Mouse (Mus musculus) limb, embryonic 14.5 days (tissue): ENCODE data around the gene Tecpr1. TPM values are rescaled to one million over a fixed set of nuclear protein-coding genes. Genes with fewer than 3 reads are reported as not detected.

ENCODE experiments used
- ATAC-seq: fragments of 200-750 bp; cut with Nextera tagmentation; 2 replicates; pipeline ENCODE4 v1.8.0; 2017; ENCODE audit warnings: low read depth, moderate number of reproducible peaks, moderate TSS enrichment; ENCODE audit not compliant: low FRiP score
- DNase-seq: peaks from one replicate; pipeline ENCODE4 v3.0.0-alpha.2; 2015; ENCODE audit warnings: low spot score
- H3K27ac ChIP-seq: fragments of 300-500 bp; sonication (generic); replicated peaks from 2 replicates; pipeline ENCODE4 v1.5.1; 2014; ENCODE audit warnings: low read depth, mild to moderate bottlenecking, low read length, moderate library complexity, mixed read lengths
- H3K27me3 ChIP-seq: fragments of 300-500 bp; sonication (generic); 2 replicates; pipeline ENCODE4 v1.6.1; 2014; ENCODE audit warnings: low read length, mixed read lengths; ENCODE audit not compliant: control insufficient read depth, insufficient read depth
- H3K36me3 ChIP-seq: fragments of 300-500 bp; sonication (generic); 2 replicates; pipeline ENCODE4 v1.6.1; 2014; ENCODE audit warnings: mild to moderate bottlenecking, low read length, moderate library complexity, mixed read lengths; ENCODE audit not compliant: control insufficient read depth, insufficient read depth
- H3K4me1 ChIP-seq: fragments of 300-500 bp; sonication (generic); 2 replicates; pipeline ENCODE4 v1.6.1; 2014; ENCODE audit warnings: antibody characterized with exemption, low read length, mixed read lengths; ENCODE audit not compliant: control insufficient read depth, insufficient read depth
- H3K4me2 ChIP-seq: fragments of 300-500 bp; sonication (generic); replicated peaks from 2 replicates; pipeline ENCODE4 v1.6.1; 2014; ENCODE audit warnings: low read depth, mild to moderate bottlenecking, low read length, moderate library complexity; ENCODE audit not compliant: severe bottlenecking
- H3K4me3 ChIP-seq: fragments of 300-500 bp; sonication (generic); replicated peaks from 2 replicates; pipeline ENCODE4 v1.5.1; 2014; ENCODE audit warnings: low read length
- H3K9ac ChIP-seq: fragments of 300-500 bp; sonication (generic); 2 replicates; pipeline ENCODE4 v1.6.1; 2014; ENCODE audit warnings: mild to moderate bottlenecking, low read depth, low read length, moderate library complexity; ENCODE audit not compliant: severe bottlenecking
- H3K9me3 ChIP-seq: fragments of 300-500 bp; sonication (generic); 2 replicates; pipeline ENCODE4 v1.6.1; 2016; ENCODE audit warnings: low read length; ENCODE audit not compliant: control insufficient read depth
- POLR2A ChIP-seq: fragments of 200-500 bp; IDR thresholded peaks from 2 replicates; pipeline ENCODE4 v1.8.0; 2012; ENCODE audit warnings: inconsistent platforms, mild to moderate bottlenecking, moderate library complexity, borderline replicate concordance; ENCODE audit not compliant: insufficient read depth, insufficient read length; ENCODE audit errors: extremely low read depth
- WGBS: fragments of 180-500 bp; shearing (Covaris S2); extraction: QIAGEN DNeasy Blood & Tissue Kit; methylation state at CpG from one replicate; pipeline ENCODE4 v1.1.7; 2014; 5-methylcytosine and 5-hydroxymethylcytosine counted together
- polyA plus RNA-seq, 2 experiments: library from polyadenylated mRNA; depleted of rRNA in 1 of 2; stranded (reverse) in 1 of 2; unstranded in 1 of 2; fragments of >200 nt; fragmentation: Nextera tagmentation in 1 of 2; extraction: Ambion mirVana in 1 of 2; gene quantifications; 2 replicates each; pipeline versions ENCODE4 v1.2.1 to v1.2.3; 2012 to 2014

Tecpr1 gene
- polyA plus RNA-seq, 2 experiments = 18.6 to 34.7 TPM

DNA sequence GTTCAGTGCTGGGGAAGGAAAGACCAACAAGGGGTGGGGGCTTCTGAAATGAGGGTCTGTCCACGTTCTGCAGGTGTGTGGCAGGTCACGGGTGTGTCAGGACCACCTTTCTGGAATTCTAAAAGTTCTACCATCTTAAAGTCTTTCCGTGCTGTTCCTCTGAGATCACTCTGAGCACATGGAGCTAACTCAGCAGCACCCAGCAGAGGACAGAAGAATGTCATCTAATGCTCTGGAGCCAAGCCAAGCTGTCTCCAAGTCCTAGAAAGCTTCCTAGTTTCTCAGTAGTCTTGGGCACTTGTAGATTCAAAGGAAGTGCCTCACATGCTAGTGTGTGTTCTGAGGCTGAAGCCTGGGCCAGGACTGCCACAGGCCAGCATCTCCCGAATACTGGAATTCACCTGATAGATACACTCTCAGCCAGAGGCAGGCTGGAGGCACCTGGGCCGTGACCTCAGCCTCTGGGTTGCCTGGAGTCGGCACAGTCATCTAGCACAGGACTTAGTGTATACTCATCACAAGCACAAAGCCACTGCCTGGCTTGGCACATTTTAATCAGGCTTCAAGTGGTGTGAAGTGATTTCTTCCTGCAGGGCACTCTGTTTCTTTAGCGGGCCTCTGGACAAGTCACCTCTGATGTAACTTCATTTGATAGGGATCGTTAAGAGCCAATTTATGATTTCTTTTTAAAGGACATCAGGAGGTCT, 44.3 kb upstream of the Tecpr1 start:
- Histone ChIP-seq H3K36me3 (peaks cover 57% of the 10 kb centered on the region), H3K27ac (no peak overlapping the region), H3K27me3 (no peaks in the 10 kb centered on the region), H3K4me1 (no peaks in the 10 kb centered on the region), H3K9ac (no peak overlapping the region), H3K4me2 (no peak overlapping the region), H3K4me3 (no peak overlapping the region), H3K9me3 (no peaks in the 10 kb centered on the region)
- 62% methylated on average over 8 of the region's 8 CpGs for WGBS
- DNase-seq = no peak
- TF ChIP-seq POLR2A = no peak
- ATAC-seq = no peak

- peaks cover 71% of the 10 kb centered on the region for H3K36me3 ChIP-seq
- no peak overlapping the region for H3K27ac ChIP-seq
- 80% methylated on average over 13 of the region's 13 CpGs for WGBS
Measured at GRCm38 (mm10) chr5:144263496-144263895, 40.1 kb upstream of the Tecpr1 start.

DNA sequence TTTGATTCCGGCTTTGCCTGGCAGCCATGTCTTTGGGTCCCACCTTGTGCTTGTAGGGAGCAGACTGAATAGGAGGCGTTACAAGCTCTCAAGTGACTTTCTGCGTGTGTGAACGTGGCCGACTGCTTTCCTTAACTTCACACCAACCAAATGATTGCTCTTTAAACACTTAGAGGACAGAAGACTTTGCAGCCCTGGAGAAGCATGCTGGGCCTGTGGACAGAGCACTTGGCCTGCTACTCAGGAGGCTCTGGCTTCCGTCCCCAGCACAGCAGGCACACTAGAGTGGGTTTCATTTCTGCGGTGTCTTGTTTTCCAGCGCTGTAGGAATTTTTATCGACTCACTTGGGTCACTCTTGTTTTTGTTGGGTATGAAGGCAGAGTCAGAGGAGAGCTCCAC, 39.7 kb upstream of the Tecpr1 start:
- no peaks in the 10 kb centered on the region for H3K9me3 ChIP-seq
- no peak for TF ChIP-seq POLR2A
- H3K27ac ChIP-seq = no peak overlapping the region
- WGBS = 72% methylated on average over 9 of the region's 9 CpGs
- H3K36me3 ChIP-seq = peaks cover 67% of the 10 kb centered on the region
- peaks cover 17% of the 10 kb centered on the region for H3K4me1 ChIP-seq
- H3K4me3 ChIP-seq = no peak overlapping the region
- DNase-seq (no peak), ATAC-seq (no peak)
- no peak overlapping the region for H3K4me2 ChIP-seq
- H3K27me3 ChIP-seq = no peaks in the 10 kb centered on the region
- H3K9ac ChIP-seq = no peak overlapping the region

More at GRCm38 (mm10) chr5:144263496-144263895, 40.1 kb upstream of the Tecpr1 start:
- peaks cover 12% of the 10 kb centered on the region for H3K4me1 ChIP-seq
- DNase-seq (no peak), ATAC-seq (no peak)
- no peak overlapping the region for H3K9ac ChIP-seq
- H3K9me3 ChIP-seq = no peaks in the 10 kb centered on the region
- no peak for TF ChIP-seq POLR2A
- H3K27me3 ChIP-seq = no peaks in the 10 kb centered on the region
- no peak overlapping the region for H3K4me2 ChIP-seq
- no peak overlapping the region for H3K4me3 ChIP-seq

DNA sequence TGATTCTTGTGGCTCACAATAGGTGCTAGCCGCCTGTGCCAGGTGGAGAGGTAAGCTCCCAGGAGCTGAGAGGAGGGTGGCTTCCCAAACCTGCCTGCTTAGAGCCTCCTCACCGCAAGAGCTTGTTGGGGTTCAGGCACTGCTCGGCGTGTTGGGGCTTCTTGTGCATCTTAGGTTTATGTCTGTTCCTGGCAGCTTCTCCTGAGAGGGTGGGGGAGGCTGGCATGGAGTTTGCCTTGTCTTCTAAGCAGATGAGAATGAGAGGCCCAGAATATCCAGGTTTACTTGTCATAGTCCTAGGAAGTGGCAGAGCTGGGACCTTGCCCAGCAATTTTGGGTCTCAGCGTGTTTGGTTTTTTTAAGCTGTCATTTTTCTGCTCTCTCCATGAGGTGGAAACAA, 38.4 kb upstream of the Tecpr1 start:
- no peak overlapping the region for H3K9ac ChIP-seq
- no peak overlapping the region for H3K4me2 ChIP-seq
- no peaks in the 10 kb centered on the region for H3K9me3 ChIP-seq
- 87% methylated on average over 5 of the region's 5 CpGs for WGBS
- H3K27ac ChIP-seq = no peak overlapping the region
- peaks cover 55% of the 10 kb centered on the region for H3K36me3 ChIP-seq
- ATAC-seq (no peak), DNase-seq (no peak)
- H3K4me1 ChIP-seq = peaks cover 29% of the 10 kb centered on the region
- no peak overlapping the region for H3K4me3 ChIP-seq
- H3K27me3 ChIP-seq = no peaks in the 10 kb centered on the region
- no peak for TF ChIP-seq POLR2A

DNA sequence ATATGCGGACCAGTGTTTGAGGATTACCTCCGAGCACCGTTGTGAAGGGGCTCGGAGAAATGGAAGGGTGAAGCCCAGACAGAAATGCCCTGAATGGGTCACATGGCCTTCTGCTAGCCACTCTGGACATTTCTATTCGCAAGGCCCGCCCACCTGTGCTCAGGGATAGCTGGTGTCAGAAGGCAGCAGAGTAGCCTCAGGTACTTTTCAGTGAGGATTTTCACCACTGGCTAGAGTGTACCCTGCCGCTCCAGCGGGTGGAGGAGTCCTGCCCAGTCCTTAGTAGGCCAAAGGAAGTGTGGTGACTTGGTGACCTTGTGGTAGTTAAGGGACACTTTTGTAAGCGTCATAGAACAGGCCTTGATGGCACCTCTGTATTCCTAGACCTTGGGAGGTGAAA, 37.9 kb upstream of the Tecpr1 start:
- Histone ChIP-seq H3K36me3 (peaks cover 49% of the 10 kb centered on the region), H3K4me2 (no peak overlapping the region), H3K4me1 (peaks cover 34% of the 10 kb centered on the region), H3K27me3 (no peaks in the 10 kb centered on the region), H3K4me3 (no peak overlapping the region), H3K27ac (no peak overlapping the region), H3K9ac (no peak overlapping the region), H3K9me3 (no peaks in the 10 kb centered on the region)
- DNase-seq = no peak
- no peak for TF ChIP-seq POLR2A
- WGBS = 77% methylated on average over 9 of the region's 9 CpGs
- no peak for ATAC-seq

DNA sequence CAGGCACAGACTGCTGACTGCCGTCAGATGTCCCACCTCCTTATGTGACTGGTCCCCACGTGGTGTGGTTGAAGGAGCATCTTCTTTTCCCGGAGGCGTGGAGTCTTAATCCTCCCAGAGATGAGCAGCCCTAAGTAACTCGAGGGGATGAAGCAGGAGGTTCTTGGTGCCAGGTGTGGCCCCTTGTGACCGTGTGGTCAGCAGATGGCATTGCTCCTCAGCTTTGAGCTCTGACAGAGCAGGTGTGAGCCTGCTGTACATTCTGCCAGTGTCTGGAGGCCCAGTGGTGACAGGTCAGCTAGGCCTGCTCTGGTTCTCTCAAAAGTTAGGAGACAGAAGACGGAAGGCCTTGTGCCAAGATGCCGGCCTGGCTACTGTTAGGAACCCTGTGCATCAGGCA, 37.0 kb upstream of the Tecpr1 start:
- ATAC-seq (no peak), DNase-seq (no peak)
- H3K9ac ChIP-seq = no peak overlapping the region
- H3K27me3 ChIP-seq = no peaks in the 10 kb centered on the region
- H3K4me1 ChIP-seq = peaks cover 36% of the 10 kb centered on the region
- H3K9me3 ChIP-seq = no peaks in the 10 kb centered on the region
- no peak overlapping the region for H3K27ac ChIP-seq
- no peak overlapping the region for H3K4me3 ChIP-seq
- 72% methylated on average over 8 of the region's 8 CpGs for WGBS
- no peak for TF ChIP-seq POLR2A
- H3K4me2 ChIP-seq = no peak overlapping the region
- H3K36me3 ChIP-seq = peaks cover 42% of the 10 kb centered on the region
